Mouse (Mus musculus) forebrain, embryonic 12.5 days (tissue): ENCODE results near the gene Nr6a1. TPM values are rescaled to one million over a fixed set of nuclear protein-coding genes. Genes with fewer than 3 reads are reported as not detected.

ENCODE experiments used
- ATAC-seq: fragments of 200-750 bp; cut with Nextera tagmentation; 2 replicates; pipeline ENCODE4 v1.8.0; 2017; ENCODE audit warnings: moderate TSS enrichment; ENCODE audit not compliant: low FRiP score
- H3K27ac ChIP-seq: fragments of 300-500 bp; sonication (generic); 2 replicates; pipeline ENCODE4 v1.5.1; 2016; ENCODE audit warnings: mild to moderate bottlenecking
- H3K27me3 ChIP-seq: fragments of 300-500 bp; sonication (generic); 2 replicates; pipeline ENCODE4 v1.6.1; 2016; ENCODE audit warnings: mild to moderate bottlenecking
- H3K36me3 ChIP-seq: fragments of 300-500 bp; sonication (generic); replicated peaks from 2 replicates; pipeline ENCODE4 v1.6.1; 2016; ENCODE audit warnings: mild to moderate bottlenecking
- H3K4me1 ChIP-seq: fragments of 300-500 bp; sonication (generic); 2 replicates; pipeline ENCODE4 v1.6.1; 2016
- H3K4me2 ChIP-seq: fragments of 300-500 bp; sonication (generic); 2 replicates; pipeline ENCODE4 v1.6.1; 2016; ENCODE audit warnings: mild to moderate bottlenecking, moderate library complexity
- H3K4me3 ChIP-seq: fragments of 300-500 bp; sonication (generic); replicated peaks from 2 replicates; pipeline ENCODE4 v1.5.1; 2016; ENCODE audit warnings: mild to moderate bottlenecking
- H3K9ac ChIP-seq: fragments of 300-500 bp; sonication (generic); 2 replicates; pipeline ENCODE4 v1.6.1; 2016; ENCODE audit warnings: mild to moderate bottlenecking
- H3K9me3 ChIP-seq: fragments of 300-500 bp; sonication (generic); 2 replicates; pipeline ENCODE4 v1.6.1; 2016
- WGBS: fragments of 180-500 bp; shearing (Covaris S2); methylation state at CpG from one replicate; pipeline ENCODE4 v1.1.7; 2016; 5-methylcytosine and 5-hydroxymethylcytosine counted together
- polyA plus RNA-seq: library from polyadenylated mRNA; unstranded; fragments of >200 nt; fragmentation: Nextera tagmentation; extraction: Ambion mirVana; gene quantifications from 2 replicates; pipeline ENCODE4 v1.2.1, GENCODE M21; 2016

Nr6a1 gene
- polyA plus RNA-seq, 1 experiment from 2014 or later: 2.7 TPM

GRCm38 (mm10) chr2:38767177-38767931, 160.1 kb downstream of the Nr6a1 start:
- Histone ChIP-seq H3K27ac (no peak overlapping the region), H3K9ac (no peak overlapping the region), H3K27me3 (no peaks in the 10 kb centered on the region), H3K4me2 (no peak overlapping the region), H3K36me3 (no peaks in the 10 kb centered on the region), H3K4me3 (no peak overlapping the region), H3K9me3 (no peaks in the 10 kb centered on the region), H3K4me1 (no peaks in the 10 kb centered on the region)
- no peak for ATAC-seq
- 89% methylated on average over 4 of the region's 4 CpGs for WGBS

GRCm38 (mm10) chr2:38739847-38740246, 187.6 kb downstream of the Nr6a1 start:
- Histone ChIP-seq H3K4me2 (no peak overlapping the region), H3K4me1 (peaks cover 13% of the 10 kb centered on the region), H3K36me3 (no peaks in the 10 kb centered on the region), H3K9me3 (no peaks in the 10 kb centered on the region), H3K27ac (no peak overlapping the region), H3K27me3 (no peaks in the 10 kb centered on the region), H3K9ac (no peak overlapping the region), H3K4me3 (no peak overlapping the region)
- no peak; the same call in 1 of the 2 replicates for ATAC-seq
- WGBS: 86% methylated on average over 3 of the region's 3 CpGs

GRCm38 (mm10) chr2:38739410-38739809, 188.1 kb downstream of the Nr6a1 start:
- no peaks in the 10 kb centered on the region for H3K27me3 ChIP-seq
- H3K27ac ChIP-seq: no peak overlapping the region
- H3K9me3 ChIP-seq: no peaks in the 10 kb centered on the region
- H3K36me3 ChIP-seq: no peaks in the 10 kb centered on the region
- ATAC-seq: peak; percentile 77
- H3K9ac ChIP-seq: no peak overlapping the region
- peaks cover 10% of the 10 kb centered on the region for H3K4me1 ChIP-seq
- no peak overlapping the region for H3K4me3 ChIP-seq
- peak overlapping the region; percentile 11; the same call in 1 of the 2 replicates for H3K4me2 ChIP-seq
- 17% methylated on average over 7 of the region's 7 CpGs for WGBS

- H3K4me3 ChIP-seq: no peak overlapping the region
- 0 out of 2 replicates have a peak, but pooled peaks have one; percentile 9 for ATAC-seq
- H3K27ac ChIP-seq: no peak overlapping the region
- H3K4me2 ChIP-seq: 0 out of 2 replicates have a peak overlapping the region, but pooled peaks have one; percentile 11
- 0 out of 2 replicates have a peak overlapping the region, but pooled peaks have one; percentile 3 for H3K9ac ChIP-seq
- H3K36me3 ChIP-seq: no peaks in the 10 kb centered on the region
- no peaks in the 10 kb centered on the region for H3K9me3 ChIP-seq
- 69% methylated on average over 14 of the region's 14 CpGs for WGBS
- H3K4me1 ChIP-seq: peaks cover 6% of the 10 kb centered on the region
- no peaks in the 10 kb centered on the region for H3K27me3 ChIP-seq
Measured at GRCm38 (mm10) chr2:38738601-38739301, 188.7 kb downstream of the Nr6a1 start.

GRCm38 (mm10) chr2:38735740-38736139, 191.7 kb downstream of the Nr6a1 start:
- Histone ChIP-seq H3K27me3 (no peaks in the 10 kb centered on the region), H3K4me2 (no peak overlapping the region), H3K9ac (no peak overlapping the region), H3K27ac (no peak overlapping the region), H3K4me3 (no peak overlapping the region), H3K4me1 (peaks cover 5% of the 10 kb centered on the region), H3K9me3 (no peaks in the 10 kb centered on the region), H3K36me3 (no peaks in the 10 kb centered on the region)
- no peak for ATAC-seq

- WGBS: 88% methylated on average over 5 of the region's 5 CpGs
- H3K4me2 ChIP-seq: no peak overlapping the region
- no peak overlapping the region for H3K4me3 ChIP-seq
- peaks cover 5% of the 10 kb centered on the region for H3K4me1 ChIP-seq
- no peak overlapping the region for H3K27ac ChIP-seq
- no peak overlapping the region for H3K9ac ChIP-seq
- no peaks in the 10 kb centered on the region for H3K27me3 ChIP-seq
- no peaks in the 10 kb centered on the region for H3K36me3 ChIP-seq
- no peak for ATAC-seq
- no peaks in the 10 kb centered on the region for H3K9me3 ChIP-seq
Measured at GRCm38 (mm10) chr2:38734721-38735120, 192.8 kb downstream of the Nr6a1 start.

GRCm38 (mm10) chr2:38730331-38730827, 197.1 kb downstream of the Nr6a1 start:
- no peak for ATAC-seq
- no peak overlapping the region for H3K4me2 ChIP-seq
- H3K27ac ChIP-seq: no peak overlapping the region
- peaks cover 5% of the 10 kb centered on the region for H3K4me1 ChIP-seq
- 97% methylated on average over 6 of the region's 6 CpGs for WGBS
- H3K36me3 ChIP-seq: no peaks in the 10 kb centered on the region
- no peak overlapping the region for H3K4me3 ChIP-seq
- no peaks in the 10 kb centered on the region for H3K9me3 ChIP-seq
- no peak overlapping the region for H3K9ac ChIP-seq
- no peaks in the 10 kb centered on the region for H3K27me3 ChIP-seq

- H3K4me1 ChIP-seq: peaks cover 18% of the 10 kb centered on the region
- WGBS: 28% methylated on average over 3 of the region's 3 CpGs
- H3K9ac ChIP-seq: no peak overlapping the region
- H3K4me3 ChIP-seq: no peak overlapping the region
- no peak for ATAC-seq
- no peak overlapping the region for H3K27ac ChIP-seq
- H3K4me2 ChIP-seq: no peak overlapping the region
- H3K36me3 ChIP-seq: no peaks in the 10 kb centered on the region
- no peaks in the 10 kb centered on the region for H3K9me3 ChIP-seq
- H3K27me3 ChIP-seq: peaks cover 9% of the 10 kb centered on the region; the same call in 1 of the 2 replicates
Measured at GRCm38 (mm10) chr2:38725427-38725826, 202.1 kb downstream of the Nr6a1 start.

GRCm38 (mm10) chr2:38723378-38723777, 204.1 kb downstream of the Nr6a1 start:
- Histone ChIP-seq H3K27me3 (peaks cover 9% of the 10 kb centered on the region), H3K36me3 (no peaks in the 10 kb centered on the region), H3K4me2 (no peak overlapping the region), H3K4me3 (no peak overlapping the region), H3K27ac (no peak overlapping the region), H3K9me3 (no peaks in the 10 kb centered on the region), H3K9ac (no peak overlapping the region), H3K4me1 (peaks cover 24% of the 10 kb centered on the region)
- ATAC-seq: no peak
- WGBS: 83% methylated on average over 4 of the region's 4 CpGs

GRCm38 (mm10) chr2:38722076-38722475, 205.4 kb downstream of the Nr6a1 start:
- no peak for ATAC-seq
- H3K9me3 ChIP-seq: no peaks in the 10 kb centered on the region
- H3K9ac ChIP-seq: no peak overlapping the region
- H3K4me3 ChIP-seq: no peak overlapping the region
- WGBS: 21% methylated on average over 4 of the region's 4 CpGs
- H3K4me1 ChIP-seq: peaks cover 24% of the 10 kb centered on the region
- H3K36me3 ChIP-seq: no peaks in the 10 kb centered on the region
- H3K4me2 ChIP-seq: no peak overlapping the region
- no peak overlapping the region for H3K27ac ChIP-seq
- peaks cover 16% of the 10 kb centered on the region for H3K27me3 ChIP-seq

GRCm38 (mm10) chr2:38720661-38721060, 206.8 kb downstream of the Nr6a1 start:
- 52% methylated on average over 2 of the region's 2 CpGs for WGBS
- Histone ChIP-seq H3K27me3 (peaks cover 22% of the 10 kb centered on the region), H3K4me1 (peaks cover 22% of the 10 kb centered on the region), H3K36me3 (no peaks in the 10 kb centered on the region), H3K9me3 (no peaks in the 10 kb centered on the region), H3K27ac (no peak overlapping the region), H3K4me2 (no peak overlapping the region), H3K9ac (no peak overlapping the region), H3K4me3 (no peak overlapping the region)
- ATAC-seq: no peak

GRCm38 (mm10) chr2:38719354-38719753, 208.1 kb downstream of the Nr6a1 start:
- 79% methylated on average over 6 of the region's 6 CpGs for WGBS
- no peaks in the 10 kb centered on the region for H3K36me3 ChIP-seq
- no peak for ATAC-seq
- no peak overlapping the region for H3K9ac ChIP-seq
- no peaks in the 10 kb centered on the region for H3K9me3 ChIP-seq
- peaks cover 35% of the 10 kb centered on the region for H3K27me3 ChIP-seq
- H3K4me2 ChIP-seq: no peak overlapping the region
- 0 out of 2 replicates have a peak, but pooled peaks cover 12% of the 10 kb centered on the region for H3K4me1 ChIP-seq
- no peak overlapping the region for H3K4me3 ChIP-seq
- no peak overlapping the region for H3K27ac ChIP-seq
